Mouse (Mus musculus) T-helper 17 cell (primary cell): ENCODE results near the gene Nudt9.
"Not testable (repeated sequence)": the region's sequence is repeated elsewhere in the genome, so short reads cannot be mapped to it uniquely, and the experiment has no call there.

Source experiments
- in situ Hi-C, 2 experiments: fragments of 300-600 bp; cut with MboI, MseI; formaldehyde crosslinking; loops; 1 replicate in 1 of 2; 2 replicates in 1 of 2; pipeline ENCODE4 v1.15.1; 2025; ENCODE audit warnings: high pct_unique_total_duplicates in 2 of 2

Nudt9 gene

DNA sequence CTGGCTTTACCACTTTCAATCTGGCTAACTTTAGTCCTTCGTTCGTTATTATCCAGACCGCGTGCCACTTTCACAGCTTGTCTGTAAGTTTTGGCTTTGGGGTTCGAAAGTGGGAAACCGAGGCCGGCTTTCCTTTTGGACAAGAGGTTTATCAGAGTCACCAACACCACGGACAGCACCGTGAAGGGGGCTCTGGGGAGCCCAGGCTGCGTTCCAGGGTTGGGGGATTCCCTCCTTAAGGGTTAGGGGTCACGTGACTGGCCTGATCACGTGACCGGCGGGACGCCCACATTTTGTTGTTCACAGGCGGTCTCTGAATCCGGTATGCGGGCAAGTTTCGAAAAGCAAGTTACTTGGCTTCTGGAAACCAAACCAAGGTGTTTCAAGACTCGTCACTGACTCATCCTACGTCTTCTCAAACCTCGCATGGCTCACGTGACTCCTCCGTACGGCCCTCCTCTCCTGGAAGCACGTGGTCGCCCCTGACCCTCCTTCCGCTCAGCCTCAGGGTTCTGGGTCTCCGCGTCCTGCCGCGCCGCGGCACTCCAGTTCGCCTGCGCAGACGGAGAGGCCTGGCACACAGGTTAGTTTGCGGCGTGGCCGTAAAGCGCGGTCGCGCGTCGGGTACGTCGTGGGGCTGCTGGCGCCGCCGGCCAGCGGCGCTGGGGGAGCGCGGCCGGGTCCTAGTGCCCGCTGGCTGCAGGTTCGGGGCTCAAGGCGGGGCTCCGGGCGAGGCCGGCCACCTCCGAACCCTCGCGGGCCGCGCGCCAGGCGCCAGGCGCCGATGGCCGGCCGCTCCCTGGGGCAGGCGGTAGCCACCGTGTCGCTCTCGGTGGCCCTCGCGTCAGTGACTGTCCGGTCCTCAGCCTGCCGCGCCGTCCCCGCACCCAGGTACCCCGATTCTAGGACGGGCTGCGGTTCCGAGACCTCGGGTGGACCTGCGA is at the start of gene Nudt9:
TSS of gene Nudt9 (plus strand) at position 51 of the 944 bp plus-strand sequence.
- in situ Hi-C loops: loop anchor here (5.0 to 10.0 kb wide), 2 partner anchors 129 to 1688 kb away; no protein-coding TSS in a partner anchor

GRCm38 (mm10) chr5:103998739-103999138 is 47.4 kb upstream of the Nudt9 start:
- in situ Hi-C loops: loop anchor here (5.0 to 25.0 kb wide), 3 partner anchors 54 to 339 kb away; partner anchors contain the start of gene Mepe (in 1 of the 2)

DNA sequence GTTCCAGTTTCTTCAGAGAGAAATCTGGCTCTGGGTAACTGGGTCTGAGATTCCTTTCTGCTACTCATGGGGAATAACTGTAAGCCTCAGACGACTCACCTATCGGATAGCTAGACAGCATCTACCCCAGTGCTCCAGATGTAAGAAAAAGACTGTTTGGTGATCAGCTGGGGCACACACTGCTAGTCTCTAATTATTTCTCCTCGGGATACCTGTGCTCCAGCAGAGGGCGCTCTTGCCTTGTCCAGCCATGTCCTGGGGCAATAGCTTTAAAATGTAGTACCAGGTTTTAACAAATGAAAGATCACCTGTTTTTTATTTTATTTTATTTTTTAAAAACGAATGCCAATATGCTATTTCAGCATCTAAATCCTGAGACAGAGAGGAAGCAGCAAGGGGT is 46.4 kb upstream of the Nudt9 start:
- in situ Hi-C loops: loop anchor here (5.0 to 25.0 kb wide), 4 partner anchors 53 to 338 kb away; partner anchors contain the start of gene Mepe (in 1 of the 2)

GRCm38 (mm10) chr5:104002549-104003255 is 43.4 kb upstream of the Nudt9 start:
- in situ Hi-C loops: loop anchor here in 1 of 2 experiments (5.0 kb wide), 1 partner anchor 60 kb away; no protein-coding TSS in a partner anchor

DNA sequence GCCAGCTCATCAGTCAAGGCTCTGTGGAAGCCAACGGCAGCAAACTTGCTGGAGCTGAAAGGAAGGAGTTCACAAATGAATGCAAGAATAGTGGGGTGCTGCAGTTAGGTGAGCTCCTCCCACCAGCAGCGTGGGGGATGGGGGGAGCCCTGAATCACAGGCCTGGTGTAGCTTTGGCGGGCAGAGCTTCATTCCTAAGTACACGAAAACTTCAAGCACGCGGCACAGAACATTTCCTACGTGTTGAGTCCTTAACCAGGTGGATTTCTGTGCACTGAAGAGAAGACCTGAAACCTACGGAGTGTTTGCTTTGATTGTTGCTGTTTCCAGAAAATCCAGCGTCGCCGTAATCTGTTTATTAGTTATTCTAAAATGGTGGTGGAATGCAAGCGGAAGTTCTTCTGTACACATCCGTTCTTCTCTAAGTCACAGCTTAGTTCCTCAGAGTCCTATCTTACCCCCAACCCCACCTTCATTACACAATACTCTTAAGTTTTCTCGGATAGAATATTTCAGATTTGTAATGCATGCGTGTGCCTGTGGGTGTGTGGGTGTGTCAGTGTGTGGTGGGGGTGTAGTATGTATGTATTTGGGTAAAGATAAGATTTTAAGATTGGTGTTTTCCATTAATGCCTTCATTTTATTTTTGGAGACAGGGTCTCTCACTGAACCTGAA is 42.7 kb upstream of the Nudt9 start:
- in situ Hi-C loops: loop anchor here in 1 of 2 experiments (5.0 kb wide), 1 partner anchor 59 kb away; no protein-coding TSS in a partner anchor

DNA sequence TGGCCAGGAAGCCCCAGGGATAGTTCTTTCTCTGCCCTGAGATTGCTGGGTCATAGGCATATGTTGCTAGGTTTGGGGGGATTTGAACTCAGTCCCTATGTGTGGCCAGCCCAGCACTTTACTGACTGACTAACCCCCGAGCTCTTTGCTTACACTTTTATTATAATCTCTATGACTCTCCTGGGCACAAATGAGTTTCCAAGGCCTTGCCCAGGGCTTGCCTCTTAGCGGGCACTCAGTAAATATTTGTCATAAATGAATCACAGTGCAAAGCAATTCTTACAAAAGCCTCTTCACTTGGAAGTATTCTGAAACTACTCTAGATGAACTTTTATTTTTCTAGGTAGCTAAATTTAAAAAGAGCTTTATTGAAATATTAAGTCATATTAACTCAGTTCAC is 42.2 kb upstream of the Nudt9 start:
- in situ Hi-C loops: loop anchor here in 1 of 2 experiments (5.0 kb wide), 1 partner anchor 58 kb away; no protein-coding TSS in a partner anchor

- in situ Hi-C loops: no loop called here
These were observed 39.3 kb upstream of the Nudt9 start for GRCm38 (mm10) chr5:104006811-104007210.

DNA sequence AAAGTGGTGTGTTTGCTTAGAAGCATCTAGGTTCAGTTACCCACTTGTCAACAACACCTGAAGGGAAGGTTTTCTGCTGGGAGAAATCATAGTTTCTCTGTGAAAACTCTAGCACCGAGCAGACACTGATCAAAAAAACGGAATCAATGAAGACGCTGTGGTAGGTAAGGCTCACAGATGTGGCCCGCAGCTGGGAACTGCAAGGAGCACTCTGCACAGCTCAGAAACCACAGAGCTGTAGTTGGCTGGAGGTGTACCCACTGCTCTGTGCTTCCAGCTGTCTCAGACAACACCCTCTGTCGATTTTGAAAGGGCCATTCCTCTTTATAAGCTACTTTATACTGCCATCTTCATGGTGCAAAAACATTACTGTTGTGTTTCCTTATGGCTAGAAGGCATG is 38.3 kb upstream of the Nudt9 start:
- in situ Hi-C loops: no loop called here

DNA sequence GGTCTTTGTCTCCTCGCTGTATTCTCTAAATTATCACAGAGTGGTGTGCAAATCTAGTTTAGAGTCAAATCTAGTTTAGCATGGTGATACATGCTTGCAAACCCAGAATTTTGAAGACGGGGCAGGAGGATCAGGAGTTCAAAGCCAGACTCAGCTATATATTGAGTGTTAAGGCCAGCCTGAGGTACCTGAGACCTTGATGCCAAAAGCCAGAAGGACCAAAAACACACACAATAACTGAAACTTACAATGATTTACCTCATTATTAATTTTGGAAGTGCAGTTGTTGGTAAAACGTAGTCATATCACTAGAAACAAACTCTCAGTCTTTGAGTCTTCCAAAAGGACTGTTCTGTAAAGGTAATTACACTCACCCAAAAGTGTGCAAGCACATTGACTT is 36.7 kb upstream of the Nudt9 start:
- in situ Hi-C loops: no loop called here

DNA sequence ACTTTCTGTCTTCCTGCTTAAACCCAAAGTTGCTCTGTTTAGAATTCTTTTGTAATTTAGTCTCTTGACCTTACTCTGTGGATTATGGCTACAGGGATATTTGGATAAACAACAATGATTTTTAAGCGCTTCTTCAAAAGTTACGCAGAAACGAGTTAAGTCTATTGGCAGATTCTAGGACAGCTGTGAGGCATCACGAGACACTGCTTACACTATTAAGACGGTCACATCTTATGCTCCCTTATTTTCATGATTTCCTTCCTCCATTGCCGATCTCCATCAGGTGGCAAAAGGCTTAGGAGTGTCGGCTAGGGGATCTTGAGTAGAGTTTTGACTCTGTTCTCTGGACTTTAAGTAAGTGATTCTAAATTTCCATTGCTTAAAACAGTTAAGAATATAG is 35.8 kb upstream of the Nudt9 start:
- in situ Hi-C loops: no loop called here

- in situ Hi-C loops: no loop called here
These were observed 34.7 kb upstream of the Nudt9 start for GRCm38 (mm10) chr5:104011419-104011818.

DNA sequence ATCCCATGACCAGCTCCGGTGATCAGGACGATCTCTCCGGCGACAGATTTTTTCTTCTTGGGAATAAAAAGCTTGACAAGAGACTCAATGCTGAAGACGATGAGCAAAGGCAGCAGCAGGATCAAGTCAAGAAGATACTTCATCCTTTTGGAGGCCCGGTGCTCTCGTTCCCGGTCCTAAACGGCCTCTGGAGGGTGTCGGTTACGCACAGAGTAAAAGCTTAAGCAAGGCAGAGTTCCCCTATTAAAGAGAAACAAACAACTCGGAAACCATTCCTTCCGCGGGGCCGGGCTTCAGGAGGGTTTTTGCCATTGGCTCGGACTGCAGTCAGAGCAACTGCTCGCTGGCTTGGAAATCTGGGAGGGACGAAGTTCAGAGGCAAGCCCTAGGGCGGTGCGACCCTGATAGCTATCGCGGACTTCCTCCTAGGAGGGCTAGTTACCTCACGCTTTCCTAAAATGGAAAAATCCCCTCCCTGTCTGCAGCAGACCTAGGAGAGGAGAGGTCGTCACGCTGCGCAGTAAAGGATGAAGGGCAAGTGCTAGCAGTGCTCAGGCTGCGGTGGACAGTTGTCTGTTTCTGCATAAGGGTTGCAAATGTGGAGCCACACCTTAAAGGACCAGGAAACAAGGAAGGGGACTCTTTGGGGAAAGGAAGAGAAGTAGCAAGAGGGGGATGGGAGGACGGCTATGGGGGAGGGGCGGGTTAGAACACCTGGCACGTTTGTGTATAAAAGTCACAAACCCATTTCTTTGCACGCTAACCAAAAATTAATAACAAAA is 24.3 kb upstream of the Nudt9 start, which contains the start of gene Hsd17b11:
TSS of gene Hsd17b11 (minus strand) at position 323 of the 782 bp plus-strand sequence.
- in situ Hi-C loops: no loop called here

GRCm38 (mm10) chr5:104022558-104022957 is 23.5 kb upstream of the Nudt9 start:
- in situ Hi-C loops: no loop called here

DNA sequence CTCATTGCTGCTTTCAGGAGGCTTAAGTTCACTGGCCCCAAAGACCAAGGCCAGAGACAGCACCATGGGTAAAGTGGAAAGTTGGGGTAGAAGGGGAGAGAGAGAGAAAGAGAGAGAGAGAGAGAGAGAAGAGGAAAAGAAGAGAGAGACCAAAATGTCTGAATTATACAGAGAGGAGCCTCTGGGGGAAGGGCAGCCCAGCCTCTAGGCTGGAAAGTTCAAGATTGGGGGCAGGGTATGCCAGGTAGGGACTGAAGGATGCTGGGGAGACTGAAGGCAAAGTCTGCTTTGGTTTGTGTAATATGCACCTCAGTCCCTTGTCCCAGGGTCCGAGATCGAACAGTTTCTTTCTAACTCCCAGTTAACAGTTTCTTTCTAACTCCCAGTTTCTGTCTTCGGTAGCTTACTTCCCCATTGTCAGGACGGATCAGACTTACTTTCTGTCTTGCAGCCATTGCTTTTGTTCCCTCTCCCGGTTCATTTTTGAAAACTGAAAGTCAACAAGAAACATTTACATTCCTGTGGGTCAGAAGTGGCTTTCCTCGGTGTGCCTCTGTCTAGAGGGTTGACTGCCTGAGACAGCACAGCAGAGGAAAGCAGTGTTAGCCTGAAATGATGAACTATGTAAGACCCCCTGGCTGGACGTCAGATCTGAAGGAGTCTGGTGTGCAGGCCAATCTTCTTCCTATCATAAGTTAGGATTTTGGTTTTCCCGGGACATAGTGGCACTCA is 22.7 kb upstream of the Nudt9 start:
- in situ Hi-C loops: no loop called here

- in situ Hi-C loops: not testable (repeated sequence)
These were observed 21.9 kb upstream of the Nudt9 start for GRCm38 (mm10) chr5:104024193-104024592.

GRCm38 (mm10) chr5:104024762-104025161 is 21.3 kb upstream of the Nudt9 start:
- in situ Hi-C loops: no loop called here

- in situ Hi-C loops: no loop called here
These were observed 20.8 kb upstream of the Nudt9 start for GRCm38 (mm10) chr5:104025245-104025854.

DNA sequence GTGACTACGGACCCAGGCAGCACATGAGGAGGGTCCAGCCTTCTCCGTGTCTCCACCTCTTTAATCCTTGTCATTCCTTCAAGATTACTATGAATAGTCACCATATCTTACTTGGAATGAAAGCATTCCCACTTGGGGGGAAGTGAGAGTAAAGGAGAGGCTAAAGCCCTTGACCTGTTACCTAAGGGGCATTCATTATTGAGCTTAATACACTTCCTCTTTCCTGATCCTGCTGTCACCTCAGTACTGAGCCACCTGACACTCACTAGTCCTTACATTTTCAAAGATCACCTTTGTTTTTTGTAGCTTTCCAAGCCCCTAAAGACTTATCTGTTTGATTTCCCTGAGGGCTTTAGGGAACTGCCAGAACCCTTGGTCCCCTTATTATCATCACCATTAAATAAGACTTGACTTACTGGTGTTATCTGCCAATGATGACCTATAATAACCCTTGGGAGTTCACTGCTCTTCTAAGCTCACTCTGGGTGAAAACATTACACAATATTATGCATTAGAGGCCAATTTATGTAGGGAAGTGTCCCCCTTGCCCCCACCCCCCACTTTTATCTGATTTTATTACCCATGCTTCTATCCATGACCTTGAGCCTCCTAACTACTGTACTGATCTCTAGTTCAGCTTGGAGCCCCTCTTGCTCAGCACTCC is 13.5 kb upstream of the Nudt9 start:
- in situ Hi-C loops: no loop called here

GRCm38 (mm10) chr5:104035066-104035465 is 11.0 kb upstream of the Nudt9 start:
- in situ Hi-C loops: no loop called here
